Mouse (Mus musculus): ENCODE data around the gene Nudt7.

The Nudt7 gene

GRCm38 (mm10) chr8:114143645-114144290, 10.4 kb downstream of the Nudt7 start:
- DNase-seq: no peak

GRCm38 (mm10) chr8:114153311-114154045, 20.1 kb downstream of the Nudt7 start:
- DNase-seq: no peak

GRCm38 (mm10) chr8:114158586-114158985, 25.2 kb downstream of the Nudt7 start:
- no peak for DNase-seq

GRCm38 (mm10) chr8:114159666-114160065, 26.3 kb downstream of the Nudt7 start:
- DNase-seq: no peak

GRCm38 (mm10) chr8:114163871-114164270, 30.5 kb downstream of the Nudt7 start:
- DNase-seq: no peak

GRCm38 (mm10) chr8:114164444-114165096, 31.2 kb downstream of the Nudt7 start:
- DNase-seq: no peak

- DNase-seq: no peak
Measured at GRCm38 (mm10) chr8:114165741-114166140, 32.4 kb downstream of the Nudt7 start.

GRCm38 (mm10) chr8:114176721-114177120, 43.4 kb downstream of the Nudt7 start:
- no peak for DNase-seq

GRCm38 (mm10) chr8:114193334-114193733, 60.0 kb downstream of the Nudt7 start:
- no peak for DNase-seq

GRCm38 (mm10) chr8:114198990-114199389, 65.6 kb downstream of the Nudt7 start:
- DNase-seq: no peak
